Mouse (Mus musculus) left cerebral cortex, postnatal 4 days (tissue): ENCODE measurements at regions not wholly inside any gene's neighbourhood (a gene's known extent, or its start where the extent isn't known, plus 50 kb on each side); places are given as distances from the start of the nearest gene placed in this dataset. TPM values are rescaled to one million over a fixed set of nuclear protein-coding genes. Genes with fewer than 3 reads are reported as not detected.
"Not testable (repeated sequence)": the region's sequence is repeated elsewhere in the genome, so short reads cannot be mapped to it uniquely, and the experiment has no call there.

Source experiments
- DNase-seq: peaks from one replicate; pipeline ENCODE4 v3.0.0-alpha.2; 2022
- intact Hi-C: fragments of 180-260 bp; cut with DNase I; formaldehyde crosslinking; loops from one replicate; pipeline ENCODE4 v1.15.1; 2025
- microRNA-seq: library from miRNA; unstranded; fragments of <30 nt; microRNA quantifications from one replicate; pipeline ENCODE4 v1.2.0, GENCODE M21; 2022

DNA sequence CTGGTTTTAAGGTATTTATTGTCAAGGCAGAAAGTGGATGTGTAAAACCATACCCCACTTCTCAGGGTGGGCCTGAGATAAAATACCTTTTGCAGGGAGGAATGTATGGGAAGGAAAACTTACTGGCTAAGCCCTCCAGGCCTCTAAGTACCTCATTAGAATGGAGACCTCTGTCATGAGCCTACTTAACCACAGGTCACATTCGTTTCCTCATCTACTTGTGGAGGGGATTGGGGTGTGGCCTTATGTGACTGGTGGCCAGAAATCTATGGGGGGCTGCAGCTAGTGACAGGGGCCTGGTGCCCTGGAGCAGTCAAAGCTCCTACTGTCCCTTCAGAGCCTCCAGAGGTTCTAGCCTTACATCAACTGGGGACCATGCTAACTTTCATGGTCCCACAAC, 1020.0 kb downstream of the Adam6a start:
- intact Hi-C loops, result no loop called here

DNA sequence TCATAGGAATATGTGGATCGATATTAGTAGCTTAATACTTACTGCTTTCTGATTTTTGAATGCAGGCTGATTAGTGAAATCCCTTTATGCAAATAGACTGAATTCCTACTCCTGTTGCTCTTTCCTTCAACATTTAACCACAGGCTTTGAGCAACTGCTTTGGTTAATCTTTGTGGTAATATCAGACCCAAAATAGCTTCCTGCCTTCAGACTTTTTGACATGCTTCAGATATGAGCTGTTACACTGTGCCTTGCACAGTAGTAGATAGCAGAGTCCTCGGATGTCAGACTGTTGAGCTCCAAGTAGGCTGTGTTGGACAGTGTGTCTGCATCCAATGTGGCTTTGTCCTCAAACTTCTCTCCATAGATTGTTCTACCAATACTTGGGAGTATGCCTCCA, 1020.6 kb downstream of the Adam6a start:
- intact Hi-C loops, result no loop called here

More for the DNA sequence above, 1020.0 kb downstream of the Adam6a start:
- no peak for DNase-seq

DNA sequence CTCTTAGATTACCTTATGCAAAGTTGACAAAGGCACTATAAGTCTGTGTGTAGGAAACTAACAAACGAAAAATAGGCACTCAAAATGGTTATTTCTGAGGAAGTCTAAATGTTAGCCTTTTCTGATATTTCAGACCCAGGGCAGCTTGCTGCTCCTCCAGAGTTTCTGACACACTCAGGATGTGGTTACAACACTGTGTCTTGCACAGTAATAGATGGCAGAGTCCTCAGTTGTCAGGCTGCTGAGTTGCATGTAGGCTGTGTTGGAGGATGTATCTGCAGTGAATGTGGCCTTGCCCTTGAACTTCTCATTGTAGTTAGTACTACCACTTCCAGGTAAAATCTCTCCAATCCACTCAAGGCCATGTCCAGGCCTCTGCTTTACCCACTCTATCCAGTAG, 1039.7 kb downstream of the Adam6a start:
- no peak for DNase-seq
- intact Hi-C loops, result no loop called here

More for the DNA sequence above, 1020.6 kb downstream of the Adam6a start:
- DNase-seq, result no peak

DNA sequence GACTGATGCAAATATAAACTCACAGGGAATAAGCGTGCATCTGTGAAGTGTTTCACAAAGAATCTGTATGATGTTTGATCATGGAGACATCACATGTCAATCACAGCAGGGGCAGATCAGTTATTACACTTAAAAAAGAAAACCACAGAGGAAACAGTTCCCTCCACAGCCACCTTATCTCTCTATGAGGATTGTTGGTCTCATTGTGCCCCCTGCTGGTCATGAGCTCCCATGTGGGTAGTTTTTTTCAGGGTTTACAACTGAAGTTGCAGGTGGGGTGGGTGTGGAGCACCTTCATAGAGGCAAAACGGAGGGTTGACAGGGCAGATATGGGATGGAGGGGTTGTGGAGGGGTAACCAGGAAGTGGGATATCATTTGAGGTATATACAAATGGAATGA, 1043.5 kb downstream of the Adam6a start:
- intact Hi-C loops, result no loop called here
- no peak for DNase-seq

DNA sequence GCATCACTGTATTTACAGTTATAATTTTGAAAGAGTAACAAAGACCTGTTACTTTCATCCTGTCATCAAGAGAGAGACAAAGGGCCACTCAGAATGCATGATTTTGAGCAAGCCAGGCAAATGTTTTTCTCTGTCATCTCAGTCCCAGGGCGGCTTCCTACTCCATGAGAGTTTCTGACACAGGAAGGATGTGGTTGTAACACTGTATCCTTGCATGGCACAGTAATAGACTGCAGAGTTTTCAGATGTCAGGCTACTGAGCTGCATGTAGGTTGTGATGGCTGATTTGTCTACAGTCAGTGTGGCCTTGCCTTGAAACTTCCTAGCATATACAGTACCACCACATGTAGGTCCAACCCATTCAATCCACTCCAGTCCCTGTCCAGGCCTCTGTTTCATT, 1054.0 kb downstream of the Adam6a start:
- intact Hi-C loops, result no loop called here

DNA sequence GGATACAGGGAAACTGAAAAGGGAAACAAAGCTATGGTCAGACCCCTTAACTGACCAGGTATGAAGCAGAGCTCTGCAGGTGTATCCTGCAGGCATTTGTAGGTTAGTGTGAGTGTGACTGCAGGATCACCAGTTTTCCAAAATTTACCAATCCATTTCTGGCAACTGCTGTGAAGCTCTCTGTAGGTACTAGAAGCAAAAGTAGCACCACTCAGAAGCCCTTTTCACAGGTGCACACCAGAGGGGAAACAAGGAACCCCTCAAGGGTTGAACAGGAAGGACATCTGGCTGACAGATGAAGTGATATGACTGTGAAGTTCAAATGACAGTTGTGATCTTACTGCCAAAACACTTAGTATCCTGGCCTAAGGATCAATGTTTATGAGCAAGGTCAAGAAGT, 1065.5 kb downstream of the Adam6a start:
- no peak for DNase-seq
- intact Hi-C loops, result no loop called here

More for the DNA sequence above, 1054.0 kb downstream of the Adam6a start:
- DNase-seq, result no peak

DNA sequence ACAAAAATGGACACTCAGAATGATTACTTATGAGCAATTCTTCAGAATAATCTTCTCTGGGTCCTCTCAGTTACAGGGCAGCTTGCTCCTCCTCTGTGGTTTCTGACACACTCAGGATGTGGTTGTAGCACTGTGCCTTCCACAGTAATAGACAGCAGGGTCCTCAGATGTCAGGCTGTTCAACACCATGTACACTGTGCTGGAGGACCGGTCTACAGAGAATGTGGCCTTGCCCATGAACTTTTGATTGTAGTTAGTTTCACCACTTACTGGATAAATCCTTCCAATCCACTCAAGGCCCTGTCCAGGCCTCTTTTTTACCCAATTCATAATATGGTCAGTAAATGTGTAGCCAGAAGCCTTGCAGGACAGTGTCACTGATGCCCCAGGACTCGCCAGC, 1068.4 kb downstream of the Adam6a start:
- intact Hi-C loops, result no loop called here

DNA sequence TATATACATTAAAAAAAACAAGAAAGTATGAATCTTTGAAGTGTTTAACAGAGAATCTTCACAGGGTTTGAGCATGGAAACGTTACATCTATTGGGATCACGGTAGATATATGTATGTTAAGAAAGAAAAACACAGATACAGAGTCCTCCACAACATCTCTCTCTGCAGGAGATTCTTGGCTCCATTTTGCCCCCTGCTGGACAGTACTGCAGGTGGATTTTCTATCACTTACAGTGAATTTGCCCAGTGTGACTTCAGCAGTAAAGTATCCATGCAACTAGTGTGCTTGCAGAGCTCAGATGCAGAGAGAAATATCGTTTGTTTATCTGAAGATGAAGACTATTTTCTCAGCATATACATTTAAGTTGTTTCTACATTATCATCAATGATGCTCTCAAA, 1071.5 kb downstream of the Adam6a start:
- no peak for DNase-seq
- intact Hi-C loops, result no loop called here

More for the DNA sequence above, 1068.4 kb downstream of the Adam6a start:
- no peak for DNase-seq

DNA sequence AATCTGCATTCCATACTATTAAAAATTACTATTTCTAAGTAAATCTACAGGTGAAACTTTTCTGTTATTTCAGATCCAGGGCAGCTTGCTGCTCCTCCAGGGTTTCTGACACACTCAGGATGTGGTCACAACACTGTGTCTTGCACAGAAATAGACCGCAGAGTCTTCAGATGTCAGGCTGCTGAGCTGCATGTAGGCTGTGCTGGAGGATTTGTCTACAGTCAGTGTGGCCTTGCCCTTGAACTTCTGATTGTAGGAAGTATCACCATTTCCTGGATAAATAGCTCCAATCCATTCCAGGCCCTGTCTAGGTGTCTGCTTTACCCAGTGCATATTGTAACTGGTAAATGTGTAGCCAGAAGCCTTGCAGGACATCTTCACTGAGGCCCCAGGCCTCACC, 1072.0 kb downstream of the Adam6a start:
- intact Hi-C loops, result no loop called here
- DNase-seq, result no peak

DNA sequence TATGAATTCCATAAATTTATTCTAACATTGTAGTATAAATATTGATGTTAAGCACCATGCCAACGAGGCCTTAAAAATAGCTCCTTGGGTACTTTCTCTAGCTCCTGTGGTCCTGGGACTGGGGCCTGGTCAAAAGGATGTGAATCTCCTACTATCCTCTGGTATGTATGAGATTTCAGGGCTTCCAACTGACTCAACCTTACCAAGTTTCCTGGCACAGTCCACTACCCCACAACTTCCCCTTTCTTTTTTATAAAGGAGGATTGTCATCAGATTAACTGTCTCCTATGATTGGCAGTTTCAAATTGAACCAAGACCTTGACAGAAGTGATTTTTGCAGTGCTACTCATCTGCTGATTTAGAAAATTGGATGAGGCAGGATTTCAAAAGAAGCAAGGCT, 1097.4 kb downstream of the Adam6a start:
- intact Hi-C loops, result no loop called here

DNA sequence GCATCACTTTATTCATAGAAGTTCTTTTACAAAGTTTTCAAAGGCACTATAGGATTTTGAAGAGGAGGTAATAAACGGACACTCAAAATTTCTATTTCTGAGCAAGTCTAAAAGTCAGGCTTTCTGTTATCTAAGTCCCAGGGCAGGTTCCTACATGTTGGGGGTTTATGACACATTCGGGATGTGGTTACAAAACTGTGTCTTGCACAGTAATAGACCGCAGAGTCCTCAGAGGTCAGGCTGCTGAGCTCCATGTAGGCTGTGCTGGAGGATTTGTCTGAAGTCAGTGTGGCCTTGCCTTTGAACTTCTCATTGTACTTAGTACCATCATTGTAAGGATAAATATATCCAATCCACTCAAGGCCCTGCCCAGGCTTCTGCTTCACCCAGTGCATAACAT, 1102.7 kb downstream of the Adam6a start:
- intact Hi-C loops, result no loop called here
- no peak for DNase-seq

More for the DNA sequence above, 1097.4 kb downstream of the Adam6a start:
- DNase-seq, result no peak

DNA sequence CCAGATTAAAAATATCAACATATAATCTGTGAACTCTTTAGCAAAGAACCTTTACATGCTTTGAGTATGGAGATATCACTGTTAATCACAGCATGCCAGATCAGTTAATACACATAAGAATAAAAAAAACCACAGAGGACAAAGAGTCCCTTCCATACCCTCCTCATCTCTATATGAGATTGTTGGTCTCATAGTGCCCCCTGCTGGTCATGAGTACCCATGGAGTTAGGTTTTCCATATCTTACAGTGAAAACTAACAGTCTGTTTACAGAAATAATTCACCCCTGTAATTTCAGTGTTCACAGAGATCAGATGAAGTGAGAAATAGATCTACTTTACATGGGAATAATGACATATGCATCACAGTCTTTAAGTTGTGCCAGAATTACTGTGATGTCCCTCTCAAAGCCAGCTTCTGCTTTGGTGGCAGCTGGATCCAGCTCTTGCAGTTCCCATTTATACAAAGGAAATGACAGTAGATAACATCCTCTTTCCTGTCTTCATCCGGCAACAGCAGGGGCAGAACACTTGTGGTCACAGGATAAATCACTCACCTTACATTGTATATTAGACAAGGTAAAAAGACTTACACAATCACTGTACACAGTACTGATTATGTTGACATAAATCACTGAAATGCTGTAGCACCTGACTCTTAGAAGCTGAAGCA, 1106.9 kb downstream of the Adam6a start:
- intact Hi-C loops, DNase-seq: not testable (repeated sequence)

DNA sequence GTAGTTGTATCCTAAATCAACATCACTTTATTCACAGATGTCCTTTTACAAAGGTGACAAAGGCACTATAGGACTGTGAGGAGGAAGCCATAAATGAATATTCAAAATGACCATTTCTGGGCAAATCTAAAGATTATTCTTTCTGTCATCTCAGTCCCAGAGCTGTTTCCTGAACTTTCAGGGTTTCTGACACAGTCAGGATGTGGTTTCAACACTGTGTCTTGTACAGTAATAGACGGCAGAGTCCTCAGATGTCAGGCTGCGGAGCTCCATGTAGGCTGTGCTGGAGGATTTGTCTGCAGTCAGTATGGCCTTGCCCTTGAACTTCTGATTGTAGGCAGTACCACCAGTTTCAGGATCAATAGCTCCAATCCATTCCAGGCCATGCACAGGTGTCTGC, 1113.4 kb downstream of the Adam6a start:
- DNase-seq, intact Hi-C loops: not testable (repeated sequence)

Small RNA genes in the stretch of these regions (microRNA-seq; reads per million reads assigned to microRNA genes)
- gene Mir7094-1 (not detected), gene Mir7094-2 (not detected)
